Mouse (Mus musculus) gastrocnemius, postnatal 10 days (tissue): Measurements from ENCODE around the gene Timd4. TPM values are rescaled to one million over a fixed set of nuclear protein-coding genes. Genes with fewer than 3 reads are reported as not detected.

Experiments
- DNase-seq: peaks from one replicate; pipeline ENCODE4 v3.0.0; 2021; ENCODE audit warnings: mixed read lengths
- long read RNA-seq, 2 experiments: library from polyadenylated mRNA; stranded (forward); transcript quantifications; one replicate each; pipeline ENCODE4 v2.0.0; 2021
- total RNA-seq, 2 experiments: library from RNA; stranded (reverse); gene quantifications; 2 replicates each; pipeline ENCODE4 v1.2.3; 2021

Timd4 gene
- under 1 TPM; 0.45 to 0.77 TPM for total RNA-seq
- long read RNA-seq, experiment 1: 0 reads
- long read RNA-seq, experiment 2, partial matches to known transcripts: 0 of 1 reads
- long read RNA-seq, experiment 2, other reads (novel, unspliced or antisense): 0 of 1 reads

- no peak for DNase-seq
These were observed at the start of gene Timd4 for GRCm38 (mm10) chr11:46810511-46810910. Gene Timd4 (plus strand): TSS chr11:46810800.

- no peak for DNase-seq
These were observed 33.7 kb upstream of the Timd4 start for GRCm38 (mm10) chr11:46776879-46777278.

GRCm38 (mm10) chr11:46779811-46780210, 30.8 kb upstream of the Timd4 start:
- DNase-seq: no peak

- no peak for DNase-seq
These were observed 6.2 kb upstream of the Timd4 start for GRCm38 (mm10) chr11:46804440-46804839.

GRCm38 (mm10) chr11:46817692-46818091, 7.1 kb downstream of the Timd4 start:
- no peak for DNase-seq

- no peak for DNase-seq
These were observed 9.3 kb downstream of the Timd4 start for GRCm38 (mm10) chr11:46819930-46820329.

GRCm38 (mm10) chr11:46830348-46830747, 19.7 kb downstream of the Timd4 start:
- DNase-seq: no peak

- DNase-seq: no peak
These were observed 24.5 kb downstream of the Timd4 start for GRCm38 (mm10) chr11:46835080-46835479.

- no peak for DNase-seq
These were observed 31.6 kb downstream of the Timd4 start for GRCm38 (mm10) chr11:46842015-46842726.

GRCm38 (mm10) chr11:46846661-46847060, 36.1 kb downstream of the Timd4 start:
- DNase-seq: no peak

GRCm38 (mm10) chr11:46847827-46848220, 37.2 kb downstream of the Timd4 start:
- no peak for DNase-seq

GRCm38 (mm10) chr11:46848221-46848971, 37.8 kb downstream of the Timd4 start:
- DNase-seq: no peak

GRCm38 (mm10) chr11:46864809-46865208, 54.2 kb downstream of the Timd4 start:
- DNase-seq: no peak

GRCm38 (mm10) chr11:46868594-46868993, 58.0 kb downstream of the Timd4 start:
- no peak for DNase-seq

- no peak for DNase-seq
These were observed 65.2 kb downstream of the Timd4 start for GRCm38 (mm10) chr11:46875774-46876173.

GRCm38 (mm10) chr11:46882456-46882855, 71.9 kb downstream of the Timd4 start:
- no peak for DNase-seq

- DNase-seq: no peak
These were observed 78.5 kb downstream of the Timd4 start for GRCm38 (mm10) chr11:46889093-46889492.

Other genes starting within 250 kb of the Timd4 start
- not detected for gene BC053393, start 239.3 kb upstream of the Timd4 start, total RNA-seq
- not detected for gene Dppa1, start 181.5 kb upstream of the Timd4 start, total RNA-seq
- gene Timd2, start 103.7 kb upstream of the Timd4 start, total RNA-seq: not detected
- under 1 TPM; 0.27 to 0.33 TPM for gene Havcr1, start 75.7 kb upstream of the Timd4 start, total RNA-seq